Mouse (Mus musculus) layer of hippocampus, adult 2 months (tissue): ENCODE results near the gene Crtc1. TPM values are rescaled to one million over a fixed set of nuclear protein-coding genes. Genes with fewer than 3 reads are reported as not detected.

Experiments used
- DNase-seq, 2 experiments: peaks; one replicate each; pipeline ENCODE4 v3.0.0; 2022; ENCODE audit warnings: low spot score in 2 of 2
- H3K27ac ChIP-seq: fragments of 200-600 bp; 2 replicates; pipeline ENCODE4 v1.8.1; 2022
- H3K4me3 ChIP-seq: fragments of 200-600 bp; 2 replicates; pipeline ENCODE4 v1.8.1; 2022; ENCODE audit warnings: mild to moderate bottlenecking
- CTCF ChIP-seq: fragments of 200-600 bp; conservative IDR thresholded peaks from 2 replicates; pipeline ENCODE4 v1.8.1; 2022; ENCODE audit warnings: antibody characterized with exemption, mild to moderate bottlenecking, moderate library complexity
- total RNA-seq, 2 experiments: library from RNA; stranded (reverse); gene quantifications; 2 replicates each; pipeline ENCODE4 v1.2.3; 2021

The Crtc1 gene
- total RNA-seq, 2 experiments from 2014 or later = 191 to 208 TPM

- no peak for DNase-seq
- Histone ChIP-seq H3K27ac (peak overlapping the region; percentile 88), H3K4me3 (peak overlapping the region; percentile 8)
- peak; percentile 1; the same call in 1 of the 2 replicates for TF ChIP-seq CTCF
Measured at GRCm38 (mm10) chr8:70469295-70469916, 30.0 kb upstream of the Crtc1 start.

GRCm38 (mm10) chr8:70468733-70469132, 29.4 kb upstream of the Crtc1 start:
- no peak for DNase-seq
- peak overlapping the region; percentile 88 for H3K27ac ChIP-seq
- no peak overlapping the region for H3K4me3 ChIP-seq
- TF ChIP-seq CTCF = no peak

GRCm38 (mm10) chr8:70467907-70468306, 28.5 kb upstream of the Crtc1 start:
- H3K27ac ChIP-seq = peak overlapping the region; percentile 93; the same call in 1 of the 2 replicates
- no peak for DNase-seq
- TF ChIP-seq CTCF = no peak
- H3K4me3 ChIP-seq = no peak overlapping the region

- H3K4me3 ChIP-seq = no peak overlapping the region
- DNase-seq = no peak
- TF ChIP-seq CTCF = no peak
- peak overlapping the region; percentile 93; the same call in 1 of the 2 replicates for H3K27ac ChIP-seq
Measured at GRCm38 (mm10) chr8:70467229-70467725, 27.9 kb upstream of the Crtc1 start.

- Histone ChIP-seq H3K4me3 (no peak overlapping the region), H3K27ac (peak overlapping the region; percentile 93; the same call in 1 of the 2 replicates)
- TF ChIP-seq CTCF = no peak
- DNase-seq = no peak
Measured at GRCm38 (mm10) chr8:70466771-70467170, 27.4 kb upstream of the Crtc1 start.

- peak overlapping the region; percentile 93; the same call in 1 of the 2 replicates for H3K27ac ChIP-seq
- no peak overlapping the region for H3K4me3 ChIP-seq
- no peak for TF ChIP-seq CTCF
- no peak for DNase-seq
Measured at GRCm38 (mm10) chr8:70466305-70466704, 26.9 kb upstream of the Crtc1 start.

GRCm38 (mm10) chr8:70465701-70466100, 26.3 kb upstream of the Crtc1 start:
- no peak for TF ChIP-seq CTCF
- DNase-seq = no peak
- Histone ChIP-seq H3K27ac (peak overlapping the region; percentile 93; the same call in 1 of the 2 replicates), H3K4me3 (no peak overlapping the region)

- no peak for TF ChIP-seq CTCF
- H3K4me3 ChIP-seq = no peak overlapping the region
- peak overlapping the region; percentile 93 for H3K27ac ChIP-seq
- DNase-seq = no peak
Measured at GRCm38 (mm10) chr8:70464162-70464561, 24.8 kb upstream of the Crtc1 start.

- DNase-seq = peak; percentile 83 to 87
- H3K27ac ChIP-seq = peak overlapping the region; percentile 93
- no peak for TF ChIP-seq CTCF
- no peak overlapping the region for H3K4me3 ChIP-seq
Measured at GRCm38 (mm10) chr8:70463306-70463705, 23.9 kb upstream of the Crtc1 start.

- no peak for DNase-seq
- H3K4me3 ChIP-seq = no peak overlapping the region
- peak overlapping the region; percentile 93 for H3K27ac ChIP-seq
- no peak for TF ChIP-seq CTCF
Measured at GRCm38 (mm10) chr8:70462516-70462813, 23.1 kb upstream of the Crtc1 start.

- no peak for TF ChIP-seq CTCF
- peak overlapping the region; percentile 93 for H3K27ac ChIP-seq
- DNase-seq = no peak
- H3K4me3 ChIP-seq = no peak overlapping the region
Measured at GRCm38 (mm10) chr8:70461765-70462515, 22.6 kb upstream of the Crtc1 start.

GRCm38 (mm10) chr8:70460606-70461005, 21.2 kb upstream of the Crtc1 start:
- Histone ChIP-seq H3K27ac (peak overlapping the region; percentile 93), H3K4me3 (no peak overlapping the region)
- TF ChIP-seq CTCF = no peak
- DNase-seq = no peak

- TF ChIP-seq CTCF = no peak
- peak overlapping the region; percentile 93 for H3K27ac ChIP-seq
- H3K4me3 ChIP-seq = no peak overlapping the region
- DNase-seq = no peak
Measured at GRCm38 (mm10) chr8:70460199-70460598, 20.8 kb upstream of the Crtc1 start.
